Mouse (Mus musculus): ENCODE data around the gene Vpreb2.
"Not testable (repeated sequence)": the region's sequence is repeated elsewhere in the genome, so short reads cannot be mapped to it uniquely, and the experiment has no call there.

The Vpreb2 gene

DNA sequence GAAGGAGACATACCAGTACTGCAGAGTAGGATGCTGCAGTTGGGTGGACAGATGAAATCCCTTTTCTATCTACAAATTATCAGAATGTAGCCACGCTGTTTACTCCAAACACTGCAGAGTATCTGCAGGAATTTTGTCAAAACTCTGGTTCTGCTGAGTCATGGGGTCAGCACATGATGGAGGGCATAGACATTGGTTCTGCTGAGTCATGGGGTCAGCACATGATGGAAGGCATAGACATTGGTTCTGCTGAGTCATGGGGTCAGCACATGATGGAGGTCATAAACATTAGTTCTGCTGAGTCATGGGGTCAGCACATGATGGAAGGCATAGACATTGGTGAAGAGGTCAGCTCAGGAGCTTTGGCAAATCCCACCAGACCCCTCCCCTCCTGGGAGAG is 7.5 kb downstream of the Vpreb2 start:
- DNase-seq (ENCODE audit: low spot score), result no peak

DNA sequence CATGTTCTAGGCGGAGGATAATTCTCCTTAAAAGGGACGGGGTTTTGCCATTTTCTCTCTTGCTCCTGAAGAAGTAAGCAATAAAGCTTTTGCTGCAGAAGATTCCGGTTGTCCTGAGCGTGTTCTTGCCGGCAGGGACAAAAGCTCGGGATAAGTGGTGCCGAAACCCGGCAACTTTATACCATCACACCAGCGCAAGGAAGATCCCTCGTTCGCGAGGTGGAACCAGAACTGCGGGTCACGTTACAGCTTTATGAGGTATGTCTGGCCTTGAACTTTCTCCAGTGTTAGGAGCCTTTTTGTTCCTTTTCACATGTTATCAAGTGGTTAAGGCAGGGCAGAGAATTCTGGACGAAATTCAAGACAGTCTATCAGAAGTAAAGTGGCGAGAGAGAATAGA is 12.1 kb downstream of the Vpreb2 start:
- DNase-seq (ENCODE audit: low spot score), result not testable (repeated sequence)

- DNase-seq (ENCODE audit: low spot score), result no peak
Observed at GRCm38 (mm10) chr16:17999668-18000067, 19.4 kb downstream of the Vpreb2 start.

DNA sequence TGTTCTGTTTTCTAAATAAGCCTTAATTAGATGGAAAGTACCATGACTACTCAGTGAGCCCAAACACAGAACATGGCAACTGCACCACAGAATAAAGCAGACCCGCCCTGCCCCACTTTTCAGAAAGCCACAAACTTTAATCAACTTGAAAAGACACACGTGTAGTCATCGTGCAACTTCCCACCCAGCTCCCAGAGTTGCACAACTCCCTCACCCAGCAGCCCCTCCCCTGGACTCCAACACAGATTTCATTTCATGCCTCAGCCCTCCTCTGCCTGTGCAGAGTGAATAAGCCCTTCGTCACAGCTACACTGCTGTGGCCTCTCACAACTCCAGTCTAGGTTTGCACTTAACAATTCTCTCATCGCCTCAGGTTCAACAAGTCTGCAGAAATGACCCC is 24.4 kb downstream of the Vpreb2 start:
- DNase-seq (ENCODE audit: low spot score), result no peak

GRCm38 (mm10) chr16:18007083-18007482 is 26.9 kb downstream of the Vpreb2 start:
- no peak for DNase-seq (ENCODE audit: low spot score)

- no peak for DNase-seq (ENCODE audit: low spot score)
Observed at GRCm38 (mm10) chr16:18011101-18011500, 30.9 kb downstream of the Vpreb2 start.

DNA sequence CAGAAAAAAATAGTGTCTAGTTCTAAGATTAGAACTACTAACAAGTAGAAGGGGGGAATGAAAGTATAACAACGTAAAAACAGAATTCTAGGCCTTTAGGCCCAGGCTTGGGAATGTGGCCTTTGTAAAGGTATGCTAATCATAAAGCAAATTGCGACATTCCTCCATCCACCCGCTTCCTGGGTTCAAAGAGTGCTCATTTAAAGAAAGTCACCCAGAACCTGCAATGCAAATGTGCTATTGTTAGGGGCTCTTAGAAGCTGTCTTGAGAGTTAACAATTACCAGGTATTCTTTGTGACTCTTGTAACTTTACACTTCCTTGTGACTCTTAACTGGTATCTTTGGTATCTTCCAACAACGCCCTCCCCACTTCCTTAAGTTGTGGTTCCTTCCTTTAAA is 36.3 kb downstream of the Vpreb2 start:
- DNase-seq (ENCODE audit: low spot score), result not testable (repeated sequence)

DNA sequence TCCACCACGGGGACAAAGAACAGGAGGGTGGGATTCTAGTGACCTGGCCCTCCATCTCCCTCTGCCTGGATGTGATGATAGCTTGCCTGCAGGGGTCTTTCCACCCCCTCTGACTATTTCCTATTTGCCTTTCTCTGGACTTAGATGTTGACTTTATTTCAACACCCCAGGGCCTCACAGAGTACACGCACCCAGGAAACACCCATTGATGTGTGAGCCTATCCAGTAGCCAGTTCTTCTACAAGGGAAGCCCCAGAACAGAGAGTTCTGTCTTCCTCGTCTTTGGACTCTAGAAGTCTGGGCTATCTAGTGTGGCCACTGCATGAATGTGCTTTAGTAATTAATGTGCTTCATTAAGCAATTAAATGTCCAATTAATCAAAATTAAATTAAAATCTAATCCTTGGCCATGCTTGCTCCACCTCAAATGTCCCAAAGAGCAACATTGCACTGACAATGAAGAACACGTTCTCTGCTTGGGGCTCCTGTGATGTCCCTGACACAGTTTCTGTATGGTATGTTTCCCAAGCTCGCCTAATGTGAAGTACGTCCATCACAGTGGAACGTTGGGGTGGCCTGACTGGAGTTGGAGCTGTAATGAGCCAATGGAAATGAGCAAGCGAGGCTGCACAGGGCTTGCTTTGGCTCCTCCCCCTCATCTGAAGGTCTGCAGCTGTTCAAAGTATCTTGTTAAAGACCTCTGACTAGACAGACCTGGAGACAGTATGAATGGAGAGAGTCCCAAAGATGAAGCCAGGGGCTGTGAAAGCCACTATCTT is 42.7 kb downstream of the Vpreb2 start:
- DNase-seq (ENCODE audit: low spot score), result no peak

- no peak for DNase-seq (ENCODE audit: low spot score)
Observed at GRCm38 (mm10) chr16:18027371-18027770, 47.1 kb downstream of the Vpreb2 start.

All from urinary bladder, postnatal 10 days (tissue).